Mouse (Mus musculus): Measurements from ENCODE around the gene Pabpc1l.

Gene Pabpc1l

GRCm38 (mm10) chr2:164089508-164089907 lies 64.3 kb downstream of the Pabpc1l start:
- DNase-seq, result no peak

GRCm38 (mm10) chr2:164094152-164094551 lies 68.9 kb downstream of the Pabpc1l start:
- no peak for DNase-seq

DNA sequence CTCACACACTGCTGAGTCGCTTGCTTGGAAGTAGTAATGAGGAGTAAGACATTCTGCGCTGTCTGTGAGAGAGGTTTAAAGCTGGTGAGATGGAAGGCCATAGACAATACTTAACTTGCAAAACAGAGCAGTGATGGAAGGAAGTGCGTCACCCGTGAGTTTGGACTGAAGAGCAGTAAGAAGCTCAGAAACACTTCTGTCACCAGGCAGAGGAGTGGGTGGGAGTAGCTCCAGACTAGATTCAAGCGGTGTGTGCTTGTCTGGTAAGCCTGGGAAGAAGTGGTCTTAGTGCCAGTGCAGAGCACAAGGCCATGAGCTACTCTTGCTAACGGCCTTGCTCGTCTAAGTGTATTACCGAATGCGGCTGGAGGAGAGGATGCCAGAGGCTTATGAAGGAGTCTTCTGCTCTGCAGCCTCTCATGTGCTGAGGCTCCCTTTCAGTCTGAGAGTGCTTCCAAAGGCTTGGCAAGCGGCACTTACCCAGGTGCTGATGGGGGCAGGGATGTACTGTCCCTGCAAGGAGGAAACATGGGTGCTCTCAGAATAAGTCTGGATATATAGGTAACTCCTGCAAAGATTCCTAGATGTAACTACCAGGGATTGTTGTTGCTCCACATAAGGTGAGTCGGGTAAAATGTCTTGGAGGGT lies 73.5 kb downstream of the Pabpc1l start:
- DNase-seq, result no peak
